Mouse (Mus musculus): ENCODE results near the gene Sh3glb1. TPM values are rescaled to one million over a fixed set of nuclear protein-coding genes. Genes with fewer than 3 reads are reported as not detected.

Gene Sh3glb1
- polyA plus RNA-seq, 1 experiment from 2014 or later: 157 TPM

- 68% methylated on average over 14 of the region's 14 CpGs for WGBS
These were observed 49.9 kb downstream of the Sh3glb1 start for GRCm38 (mm10) chr3:144669944-144670874.

GRCm38 (mm10) chr3:144669457-144669864 is 50.7 kb downstream of the Sh3glb1 start:
- Histone ChIP-seq H3K4me1 (ENCODE audit: control insufficient read depth, insufficient read depth, low read length) (peaks cover 6% of the 10 kb centered on the region), H3K36me3 (ENCODE audit: control insufficient read depth, insufficient read depth, low read length) (no peaks in the 10 kb centered on the region), H3K4me2 (ENCODE audit: low read depth, low read length) (no peak overlapping the region), H3K9ac (ENCODE audit: low read depth, low read length) (no peak overlapping the region), H3K27ac (replicated peaks; ENCODE audit: low read depth, low read length) (no peak overlapping the region; the same call in 1 of the 2 replicates), H3K9me3 (ENCODE audit: control insufficient read depth, low read length) (no peaks in the 10 kb centered on the region), H3K27me3 (replicated peaks; ENCODE audit: control insufficient read depth, insufficient read depth, low read length) (no peaks in the 10 kb centered on the region), H3K4me3 (ENCODE audit: low read depth, low read length) (no peak overlapping the region)
- ATAC-seq (ENCODE audit: low read depth) (no peak), DNase-seq (ENCODE audit: low spot score) (peak; percentile 25)
- 78% methylated on average over 11 of the region's 11 CpGs for WGBS

More at GRCm38 (mm10) chr3:144669944-144670874, 49.9 kb downstream of the Sh3glb1 start:
- ATAC-seq (ENCODE audit: low read depth) (no peak), DNase-seq (ENCODE audit: low spot score) (no peak)
- Histone ChIP-seq H3K36me3 (ENCODE audit: control insufficient read depth, insufficient read depth, low read length) (no peaks in the 10 kb centered on the region), H3K4me2 (ENCODE audit: low read depth, low read length) (no peak overlapping the region), H3K4me1 (ENCODE audit: control insufficient read depth, insufficient read depth, low read length) (peaks cover 1% of the 10 kb centered on the region), H3K9me3 (ENCODE audit: control insufficient read depth, low read length) (no peaks in the 10 kb centered on the region), H3K27me3 (replicated peaks; ENCODE audit: control insufficient read depth, insufficient read depth, low read length) (no peaks in the 10 kb centered on the region), H3K9ac (ENCODE audit: low read depth, low read length) (no peak overlapping the region), H3K27ac (replicated peaks; ENCODE audit: low read depth, low read length) (no peak overlapping the region), H3K4me3 (ENCODE audit: low read depth, low read length) (no peak overlapping the region)

GRCm38 (mm10) chr3:144668949-144669348 is 51.2 kb downstream of the Sh3glb1 start:
- H3K9ac ChIP-seq (ENCODE audit: low read depth, low read length): no peak overlapping the region
- no peak overlapping the region for H3K4me2 ChIP-seq (ENCODE audit: low read depth, low read length)
- H3K9me3 ChIP-seq (ENCODE audit: control insufficient read depth, low read length): no peaks in the 10 kb centered on the region
- H3K4me3 ChIP-seq (ENCODE audit: low read depth, low read length): no peak overlapping the region
- peaks cover 6% of the 10 kb centered on the region for H3K4me1 ChIP-seq (ENCODE audit: control insufficient read depth, insufficient read depth, low read length)
- ATAC-seq (ENCODE audit: low read depth) (no peak), DNase-seq (ENCODE audit: low spot score) (no peak)
- H3K27me3 ChIP-seq (replicated peaks; ENCODE audit: control insufficient read depth, insufficient read depth, low read length): no peaks in the 10 kb centered on the region
- H3K36me3 ChIP-seq (ENCODE audit: control insufficient read depth, insufficient read depth, low read length): no peaks in the 10 kb centered on the region
- H3K27ac ChIP-seq (replicated peaks; ENCODE audit: low read depth, low read length): no peak overlapping the region; the same call in 1 of the 2 replicates
- 68% methylated on average over 2 of the region's 2 CpGs for WGBS

- WGBS: 86% methylated on average over 9 of the region's 9 CpGs
- H3K9ac ChIP-seq (ENCODE audit: low read depth, low read length): no peak overlapping the region
- H3K4me1 ChIP-seq (ENCODE audit: control insufficient read depth, insufficient read depth, low read length): peaks cover 6% of the 10 kb centered on the region
- H3K27ac ChIP-seq (replicated peaks; ENCODE audit: low read depth, low read length): no peak overlapping the region
- no peaks in the 10 kb centered on the region for H3K27me3 ChIP-seq (replicated peaks; ENCODE audit: control insufficient read depth, insufficient read depth, low read length)
- H3K4me3 ChIP-seq (ENCODE audit: low read depth, low read length): no peak overlapping the region
- H3K36me3 ChIP-seq (ENCODE audit: control insufficient read depth, insufficient read depth, low read length): no peaks in the 10 kb centered on the region
- no peak overlapping the region for H3K4me2 ChIP-seq (ENCODE audit: low read depth, low read length)
- ATAC-seq (ENCODE audit: low read depth): no peak
- DNase-seq (ENCODE audit: low spot score): no peak
- no peaks in the 10 kb centered on the region for H3K9me3 ChIP-seq (ENCODE audit: control insufficient read depth, low read length)
These were observed 52.1 kb downstream of the Sh3glb1 start for GRCm38 (mm10) chr3:144668039-144668438.

- Histone ChIP-seq H3K27me3 (replicated peaks; ENCODE audit: control insufficient read depth, insufficient read depth, low read length) (no peaks in the 10 kb centered on the region), H3K4me2 (ENCODE audit: low read depth, low read length) (peak overlapping the region; percentile 10; the same call in 1 of the 2 replicates), H3K4me1 (ENCODE audit: control insufficient read depth, insufficient read depth, low read length) (peaks cover 6% of the 10 kb centered on the region), H3K9me3 (ENCODE audit: control insufficient read depth, low read length) (no peaks in the 10 kb centered on the region), H3K9ac (ENCODE audit: low read depth, low read length) (0 out of 2 replicates have a peak overlapping the region, but pooled peaks have one; percentile 25), H3K27ac (replicated peaks; ENCODE audit: low read depth, low read length) (no peak overlapping the region; the same call in 1 of the 2 replicates), H3K4me3 (ENCODE audit: low read depth, low read length) (no peak overlapping the region), H3K36me3 (ENCODE audit: control insufficient read depth, insufficient read depth, low read length) (no peaks in the 10 kb centered on the region)
- peak; percentile 68 for DNase-seq (ENCODE audit: low spot score)
- WGBS: 57% methylated on average over 22 of the region's 22 CpGs
- peak; percentile 63; the same call in 1 of the 2 replicates for ATAC-seq (ENCODE audit: low read depth)
These were observed 55.5 kb downstream of the Sh3glb1 start for GRCm38 (mm10) chr3:144664363-144665299.

- peaks cover 6% of the 10 kb centered on the region; the same call in 1 of the 2 replicates for H3K4me1 ChIP-seq (ENCODE audit: control insufficient read depth, insufficient read depth, low read length)
- ATAC-seq (ENCODE audit: low read depth) (no peak), DNase-seq (ENCODE audit: low spot score) (no peak)
- WGBS: 92% methylated on average over 7 of the region's 7 CpGs
- no peaks in the 10 kb centered on the region for H3K36me3 ChIP-seq (ENCODE audit: control insufficient read depth, insufficient read depth, low read length)
- no peak overlapping the region for H3K4me2 ChIP-seq (ENCODE audit: low read depth, low read length)
- no peaks in the 10 kb centered on the region for H3K9me3 ChIP-seq (ENCODE audit: control insufficient read depth, low read length)
- no peak overlapping the region for H3K27ac ChIP-seq (replicated peaks; ENCODE audit: low read depth, low read length)
- H3K27me3 ChIP-seq (replicated peaks; ENCODE audit: control insufficient read depth, insufficient read depth, low read length): no peaks in the 10 kb centered on the region
- no peak overlapping the region for H3K4me3 ChIP-seq (ENCODE audit: low read depth, low read length)
- H3K9ac ChIP-seq (ENCODE audit: low read depth, low read length): no peak overlapping the region
These were observed 56.6 kb downstream of the Sh3glb1 start for GRCm38 (mm10) chr3:144663415-144664093.

GRCm38 (mm10) chr3:144662215-144662852 is 57.8 kb downstream of the Sh3glb1 start:
- H3K4me1 ChIP-seq (ENCODE audit: control insufficient read depth, insufficient read depth, low read length): peaks cover 6% of the 10 kb centered on the region; the same call in 1 of the 2 replicates
- no peak overlapping the region for H3K27ac ChIP-seq (replicated peaks; ENCODE audit: low read depth, low read length)
- DNase-seq (ENCODE audit: low spot score): no peak
- WGBS: 68% methylated on average over 7 of the region's 8 CpGs
- H3K36me3 ChIP-seq (ENCODE audit: control insufficient read depth, insufficient read depth, low read length): no peaks in the 10 kb centered on the region
- no peaks in the 10 kb centered on the region for H3K27me3 ChIP-seq (replicated peaks; ENCODE audit: control insufficient read depth, insufficient read depth, low read length)
- ATAC-seq (ENCODE audit: low read depth): no peak
- no peak overlapping the region for H3K9ac ChIP-seq (ENCODE audit: low read depth, low read length)
- H3K9me3 ChIP-seq (ENCODE audit: control insufficient read depth, low read length): no peaks in the 10 kb centered on the region
- H3K4me3 ChIP-seq (ENCODE audit: low read depth, low read length): no peak overlapping the region
- H3K4me2 ChIP-seq (ENCODE audit: low read depth, low read length): no peak overlapping the region
